Mouse (Mus musculus) lung, adult 2 months (tissue): ENCODE measurements around the gene Ccr2. TPM values are rescaled to one million over a fixed set of nuclear protein-coding genes. Genes with fewer than 3 reads are reported as not detected.
"Not testable (repeated sequence)": the region's sequence is repeated elsewhere in the genome, so short reads cannot be mapped to it uniquely, and the experiment has no call there.

Experiments used
- DNase-seq: peaks from one replicate; pipeline ENCODE4 v3.0.0; 2022
- H3K4me1 ChIP-seq: fragments of 200-500 bp; 2 replicates; pipeline ENCODE4 v1.6.1; 2011; ENCODE audit warnings: low read length; ENCODE audit not compliant: control insufficient read depth, insufficient read depth
- H3K4me3 ChIP-seq: fragments of 200-500 bp; replicated peaks from 2 replicates; pipeline ENCODE3; 2011; ENCODE audit warnings: low read depth, mild to moderate bottlenecking, control low read depth, low read length; ENCODE audit errors: extremely low read depth
- CTCF ChIP-seq: fragments of 200-500 bp; IDR thresholded peaks from 2 replicates; pipeline ENCODE4 v1.5.1; 2011; ENCODE audit warnings: mild to moderate bottlenecking, low read length, control low read depth; ENCODE audit not compliant: insufficient read depth
- POLR2A ChIP-seq: fragments of 200-500 bp; IDR thresholded peaks from 2 replicates; pipeline ENCODE4 v1.6.1; 2011; ENCODE audit warnings: low read depth, mild to moderate bottlenecking, control low read depth, low read length, borderline replicate concordance; ENCODE audit errors: extremely low read depth
- WGBS: fragments of 180-500 bp; shearing (Covaris S2); methylation state at CpG from one replicate; pipeline ENCODE4 v1.1.7; 2018; 5-methylcytosine and 5-hydroxymethylcytosine counted together
- polyA plus RNA-seq: library from polyadenylated mRNA; depleted of rRNA; stranded (reverse); fragments of >200 nt; gene quantifications from 2 replicates; pipeline ENCODE4 v1.2.3, GENCODE M21; 2012; rRNA removed

Gene Ccr2
- 4.0 and 9.3 TPM in 2 replicates for polyA plus RNA-seq

DNA sequence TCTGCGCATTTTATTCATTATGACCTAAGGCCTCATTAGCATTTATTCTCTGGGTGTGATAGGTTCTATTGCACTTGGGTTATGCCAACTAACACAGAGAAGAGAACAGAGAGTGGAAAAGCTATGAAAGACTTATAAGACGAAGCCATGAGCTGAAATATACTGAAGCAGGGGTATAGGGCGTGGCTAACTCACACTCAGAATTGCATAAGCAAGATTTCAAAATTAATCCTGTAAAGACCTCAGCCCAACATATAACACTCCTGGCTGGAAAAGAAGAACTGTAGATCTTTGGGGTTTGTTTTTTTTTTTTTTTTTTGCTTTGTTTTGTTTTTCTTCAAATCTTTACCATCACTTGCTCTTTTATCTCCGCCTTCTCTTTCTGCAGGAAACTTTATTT lies at the start of gene Ccr2:
Gene Ccr2 (plus strand): TSS at position 228 of the 400 bp plus-strand sequence.
- 72% methylated on average over 4 of the region's 4 CpGs for WGBS
- TF ChIP-seq CTCF = no peak
- no peak for TF ChIP-seq POLR2A
- no peaks in the 10 kb centered on the region; the same call in 1 of the 2 replicates for H3K4me1 ChIP-seq

DNA sequence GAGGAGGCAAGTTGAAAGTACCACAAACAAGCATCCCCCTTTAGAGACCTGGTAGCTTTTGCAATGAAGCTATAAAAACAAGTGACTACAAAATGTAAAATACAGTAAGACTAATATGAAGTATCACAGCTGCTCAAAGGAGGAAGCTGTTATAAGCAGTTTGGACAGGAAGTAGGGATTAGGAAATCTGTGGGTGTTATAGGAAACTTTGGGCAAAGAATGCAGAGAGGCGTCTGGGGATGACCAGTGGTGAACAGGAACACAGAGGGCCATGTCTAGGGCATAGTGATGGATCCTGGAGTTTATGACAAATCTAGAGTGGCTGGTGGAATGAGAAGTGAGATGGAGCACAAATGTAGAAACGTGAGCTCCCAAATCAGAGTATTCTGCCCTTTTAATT lies 48.2 kb upstream of the Ccr2 start:
- DNase-seq = no peak
- H3K4me1 ChIP-seq = no peaks in the 10 kb centered on the region; the same call in 1 of the 2 replicates
- WGBS = 22% methylated on average over 2 of the region's 2 CpGs
- no peak overlapping the region for H3K4me3 ChIP-seq
- TF ChIP-seq POLR2A (no peak), CTCF (no peak)

More for the DNA sequence above, at the start of gene Ccr2:
- DNase-seq = no peak
- H3K4me3 ChIP-seq = peak within 1 kb of the TSS; percentile 29

DNA sequence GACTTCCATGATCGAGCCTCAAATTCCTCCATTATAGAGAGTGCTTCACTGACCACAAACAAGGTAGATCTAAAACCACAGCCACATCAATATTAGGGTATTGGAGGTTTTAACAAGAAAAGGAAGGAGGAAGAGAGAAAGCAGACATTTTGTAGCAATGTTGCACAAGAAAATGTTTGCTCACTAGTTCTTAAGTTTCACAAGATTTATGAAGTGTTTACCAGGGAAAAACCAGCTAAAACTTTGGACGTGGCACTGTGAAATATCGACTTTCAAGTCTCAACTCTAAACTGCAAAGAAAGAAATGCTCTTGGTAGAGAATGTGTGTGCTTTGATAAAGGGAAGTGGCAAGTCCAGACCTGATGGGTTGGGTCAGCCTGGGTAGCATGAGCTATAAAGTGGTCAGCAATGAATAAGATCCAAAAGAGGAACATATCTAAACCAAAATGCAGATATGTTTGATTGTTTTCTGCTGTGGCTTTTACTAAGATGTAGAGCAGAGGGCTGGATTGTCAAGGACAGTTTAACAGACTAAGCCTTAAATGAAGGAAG lies 45.5 kb upstream of the Ccr2 start:
- TF ChIP-seq POLR2A (no peak), CTCF (no peak)
- Histone ChIP-seq H3K4me3 (no peak overlapping the region), H3K4me1 (no peaks in the 10 kb centered on the region; the same call in 1 of the 2 replicates)
- no peak for DNase-seq
- 36% methylated on average over 3 of the region's 3 CpGs for WGBS

DNA sequence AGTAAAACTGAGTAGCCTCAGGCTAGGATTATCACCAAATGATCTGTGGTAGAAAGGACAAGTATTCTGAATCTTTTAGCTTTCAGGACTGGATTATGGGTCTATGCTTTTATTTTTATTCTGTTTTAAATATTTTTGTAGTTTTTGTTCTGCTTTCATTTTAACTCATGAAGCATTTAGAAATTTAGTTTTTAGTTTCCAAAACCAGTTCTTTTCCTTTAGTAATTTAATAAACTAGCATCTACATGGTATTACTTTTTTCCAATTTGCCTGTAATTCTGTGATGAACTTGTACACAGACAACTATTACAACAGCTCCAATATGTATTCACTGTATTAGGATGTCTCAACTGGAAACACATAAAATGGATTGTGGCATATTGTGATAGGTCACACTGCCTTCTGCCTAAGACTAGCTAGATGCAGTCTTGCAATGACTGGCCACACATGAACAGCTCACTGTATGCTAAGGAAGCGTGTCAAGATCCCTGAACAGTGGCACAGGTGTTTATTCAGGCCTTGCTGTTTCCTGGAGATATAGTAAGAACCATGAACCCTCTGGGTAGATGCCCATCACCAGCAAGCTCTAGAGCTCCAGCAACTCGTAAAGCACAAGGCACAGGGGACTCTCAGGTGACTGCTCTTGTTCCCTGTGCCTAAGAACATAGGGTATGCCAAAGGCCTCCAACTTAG lies 41.9 kb upstream of the Ccr2 start:
- 45% methylated on average over 2 of the region's 2 CpGs for WGBS
- Histone ChIP-seq H3K4me1 (no peaks in the 10 kb centered on the region; the same call in 1 of the 2 replicates), H3K4me3 (no peak overlapping the region)
- TF ChIP-seq POLR2A (no peak), CTCF (no peak)
- no peak for DNase-seq

DNA sequence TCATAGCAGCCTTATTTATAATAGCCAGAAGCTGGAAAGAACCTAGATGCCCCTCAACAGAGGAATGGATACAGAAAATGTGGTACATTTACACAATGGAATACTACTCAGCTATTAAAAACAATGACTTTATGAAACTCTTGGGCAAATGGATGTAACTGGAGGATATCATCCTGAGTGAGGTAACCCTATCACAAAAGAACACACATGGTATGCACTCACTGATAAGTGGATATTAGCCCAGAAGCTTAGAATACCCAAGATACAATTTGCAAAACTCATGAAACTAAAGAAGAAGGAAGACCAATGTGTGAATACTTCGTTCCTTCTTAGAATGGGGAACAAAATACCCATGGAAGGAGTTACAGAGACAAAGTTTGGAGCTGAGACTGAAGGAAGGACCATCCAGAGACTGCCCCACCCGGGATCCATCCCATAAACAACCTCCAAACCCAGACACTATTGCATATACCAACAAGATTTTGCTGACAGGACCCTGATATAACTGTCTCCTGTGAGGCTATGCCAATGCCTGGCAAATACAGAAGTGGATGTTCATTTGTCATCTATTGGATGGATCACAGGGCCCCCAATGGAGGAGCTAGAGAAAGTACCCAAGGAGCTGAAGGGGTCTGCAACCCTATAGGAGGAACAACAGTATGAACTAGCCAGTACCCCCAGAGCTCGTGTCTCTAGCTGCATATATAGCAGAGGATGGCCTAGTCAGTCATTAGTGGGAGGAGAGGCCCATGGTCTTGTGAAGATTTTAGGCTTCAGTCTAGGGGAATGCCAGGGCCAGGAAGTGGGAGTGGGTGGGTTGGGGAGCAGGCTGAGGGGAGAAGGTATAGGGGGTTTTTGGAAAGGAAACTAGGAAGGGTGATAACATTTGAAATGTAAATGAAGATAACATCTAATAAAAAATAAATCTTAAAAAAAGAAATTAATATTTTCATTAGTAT lies 40.0 kb upstream of the Ccr2 start:
- not testable (repeated sequence) for H3K4me1 ChIP-seq, H3K4me3 ChIP-seq, DNase-seq
- 48% methylated on average over 3 of the region's 3 CpGs for WGBS

DNA sequence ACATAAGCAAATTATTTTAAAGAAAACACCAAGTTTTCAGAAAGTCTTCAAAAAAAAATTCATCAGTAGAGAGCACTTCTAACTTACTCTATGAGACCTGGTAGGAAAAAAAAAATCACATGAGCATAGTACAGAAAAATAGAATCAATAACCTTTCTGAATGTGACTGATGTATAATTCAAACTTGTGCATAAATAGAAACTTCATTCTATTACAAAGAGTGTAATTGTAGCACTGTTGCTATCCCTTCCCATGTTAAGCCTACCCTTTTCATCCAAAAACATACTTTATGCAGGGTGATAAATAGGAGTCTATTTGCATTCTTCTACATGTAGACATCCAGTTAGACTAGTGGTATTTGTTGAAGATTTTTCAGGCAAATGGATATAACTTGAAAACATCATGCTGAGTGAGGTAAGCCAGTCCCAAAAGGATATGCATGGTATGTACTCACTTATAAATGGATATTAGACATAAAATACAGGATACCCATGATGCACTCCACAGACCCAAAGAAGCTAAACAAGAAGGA lies 35.1 kb upstream of the Ccr2 start:
- H3K4me3 ChIP-seq = no peak overlapping the region
- no peak for DNase-seq
- H3K4me1 ChIP-seq = no peaks in the 10 kb centered on the region
- TF ChIP-seq POLR2A = no peak
- TF ChIP-seq CTCF = no peak

DNA sequence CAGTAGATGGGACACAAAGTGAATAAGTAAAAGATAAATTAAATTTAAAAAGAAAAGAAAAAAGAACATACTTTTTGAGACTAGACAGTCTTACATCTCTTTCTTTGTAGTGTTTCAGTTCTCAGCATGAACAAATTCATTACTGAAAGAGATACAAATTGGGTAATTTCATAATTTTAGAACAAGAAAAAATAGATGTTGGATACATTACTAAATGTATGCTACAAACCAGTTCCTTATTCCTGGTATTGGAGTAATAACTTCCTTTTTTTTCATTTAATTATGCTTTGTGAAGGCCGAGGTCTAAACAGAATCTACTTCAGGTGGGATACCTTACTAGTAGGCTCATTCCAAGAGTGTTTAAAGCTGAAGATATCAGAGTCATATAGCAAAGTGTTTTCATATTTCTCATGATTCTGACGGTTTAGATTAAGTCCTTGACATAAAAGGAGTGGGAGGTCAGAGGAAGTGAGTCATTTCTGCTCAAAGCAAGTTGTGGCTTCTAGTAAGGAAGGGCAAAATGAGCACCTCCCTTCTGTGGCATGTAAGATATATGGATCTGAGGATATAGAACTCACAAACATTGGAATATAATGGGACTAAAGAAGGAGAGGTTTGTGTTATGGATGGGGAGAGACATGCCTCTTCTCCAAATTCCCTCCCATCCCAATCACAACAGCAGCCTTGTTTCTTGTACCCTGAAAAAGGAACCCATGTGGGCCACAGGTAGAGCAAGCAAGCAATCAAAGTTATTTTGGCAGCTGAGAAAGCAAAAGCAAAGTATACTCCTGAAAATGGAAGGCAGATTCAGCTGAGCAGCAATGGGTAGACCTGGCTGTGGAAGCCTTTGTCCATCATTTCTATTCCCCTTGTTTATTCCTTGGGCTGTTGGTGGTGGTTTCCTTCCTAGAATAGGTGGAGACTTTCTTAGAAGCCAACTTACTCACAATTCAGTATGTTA lies 33.4 kb upstream of the Ccr2 start:
- WGBS = 37% methylated on average over 2 of the region's 2 CpGs
- no peak for DNase-seq

DNA sequence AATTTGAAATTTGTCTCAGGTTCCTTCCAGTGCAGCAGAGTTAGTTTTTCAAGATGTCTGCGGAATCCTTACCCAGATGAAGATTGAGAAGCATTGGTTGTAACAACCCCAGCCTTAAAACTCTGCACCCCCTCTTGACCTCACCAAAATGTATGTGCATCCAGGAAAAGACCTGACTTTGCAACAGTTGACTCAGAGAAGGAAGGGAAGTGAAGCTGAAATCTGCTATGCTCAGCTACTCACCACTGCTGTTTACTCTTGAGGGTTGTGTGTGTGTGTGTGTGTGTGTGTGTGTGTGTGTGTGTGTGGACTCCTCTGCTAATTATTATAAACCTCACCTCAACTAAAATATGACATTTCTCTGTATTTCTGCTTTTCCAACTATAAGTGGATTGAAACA lies 30.2 kb upstream of the Ccr2 start:
- Histone ChIP-seq H3K4me3 (no peak overlapping the region), H3K4me1 (no peaks in the 10 kb centered on the region)
- no peak for TF ChIP-seq POLR2A
- TF ChIP-seq CTCF = no peak
- 77% methylated on average over 1 of the region's 1 CpGs for WGBS
- DNase-seq = no peak

More for the DNA sequence above, 33.4 kb upstream of the Ccr2 start:
- TF ChIP-seq CTCF (no peak), POLR2A (no peak)
- Histone ChIP-seq H3K4me1 (no peaks in the 10 kb centered on the region), H3K4me3 (no peak overlapping the region)

DNA sequence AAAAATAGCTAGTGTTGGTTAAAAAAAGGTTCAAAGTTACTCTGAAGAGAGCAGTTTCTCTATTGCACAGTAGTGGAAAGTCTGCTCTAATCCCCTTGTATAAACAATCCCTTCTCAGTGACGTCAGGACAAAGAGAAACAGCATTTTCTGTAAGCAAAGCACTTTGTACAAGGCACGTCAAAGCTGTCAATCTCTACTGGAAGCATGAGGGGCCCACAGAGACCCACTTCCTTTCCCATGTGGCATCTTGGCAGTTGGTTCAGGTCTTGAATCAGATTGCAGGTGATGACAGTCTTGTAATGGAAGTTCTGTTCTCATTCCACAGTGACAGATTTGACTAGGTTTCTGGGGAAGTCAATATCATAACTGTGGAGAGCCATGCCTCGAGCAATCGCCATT lies 21.9 kb upstream of the Ccr2 start:
- TF ChIP-seq POLR2A (no peak), CTCF (no peak)
- WGBS = 47% methylated on average over 4 of the region's 4 CpGs
- no peak for DNase-seq
- Histone ChIP-seq H3K4me1 (no peaks in the 10 kb centered on the region), H3K4me3 (no peak overlapping the region)

DNA sequence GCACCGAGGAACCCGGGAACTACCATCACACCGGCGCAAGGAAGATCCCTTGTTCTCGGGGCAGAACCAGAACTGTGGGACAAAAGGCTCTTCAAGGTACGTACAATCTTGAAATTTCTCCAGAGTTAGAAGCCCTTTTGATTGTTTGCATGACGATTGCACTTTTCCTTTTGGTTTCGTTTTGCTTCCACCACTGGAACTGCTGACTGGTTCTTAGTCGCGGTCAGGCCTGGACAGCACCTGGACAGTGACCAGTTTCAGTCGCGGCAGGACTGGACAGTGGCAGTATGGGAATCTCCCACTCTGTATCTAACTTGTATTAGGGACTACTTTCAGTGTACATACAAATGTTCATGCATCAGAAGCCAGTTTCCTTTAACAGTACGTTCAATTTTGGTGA lies 21.3 kb upstream of the Ccr2 start:
- WGBS = 87% methylated on average over 13 of the region's 13 CpGs
- not testable (repeated sequence) for H3K4me3 ChIP-seq, H3K4me1 ChIP-seq, DNase-seq
